Mouse (Mus musculus): ENCODE results near the gene Gm16430. TPM values are rescaled to one million over a fixed set of nuclear protein-coding genes. Genes with fewer than 3 reads are reported as not detected.

Gene Gm16430
- not detected for polyA plus RNA-seq (2014; fragmentation: Illumina TruSeq; extraction: RNeasy Lipid Tissue Mini Kit (QIAGEN cat#74804); ENCODE audit: low read depth, low replicate concordance)

GRCm38 (mm10) chrX:54621911-54622310 lies at the start of gene Gm16430:
Gene Gm16430, plus strand, starts transcription at chrX:54622211.

Other genes with a start within 250 kb of the Gm16430 start
- not detected for gene Gm16405, start 91.0 kb upstream of the Gm16430 start, polyA plus RNA-seq (2014; fragmentation: Illumina TruSeq; extraction: RNeasy Lipid Tissue Mini Kit (QIAGEN cat#74804); ENCODE audit: low read depth, low replicate concordance)